Mouse (Mus musculus) lung, adult 18-20 months (tissue): ENCODE data around the gene Nudt1.
A peak's percentile ranks its signal among the peaks of the same experiment; 100 is the strongest.

Experiments
- DNase-seq, 2 experiments: peaks; one replicate each; pipeline ENCODE4 v3.0.0; 2022; ENCODE audit warnings: mixed read lengths in 2 of 2

Gene Nudt1

GRCm38 (mm10) chr5:140321042-140321755 lies at the start of gene Nudt1, which contains the start of gene Mad1l1:
TSS of gene Nudt1 (plus strand) at chr5:140321656.
TSS of gene Mad1l1 (minus strand) at chr5:140321552.
- DNase-seq: peak; percentile 96 to 97

GRCm38 (mm10) chr5:140276779-140277178 lies 44.7 kb upstream of the Nudt1 start:
- DNase-seq: no peak

GRCm38 (mm10) chr5:140280205-140280604 lies 41.3 kb upstream of the Nudt1 start:
- no peak for DNase-seq

- DNase-seq: peak; percentile 47 to 48
Measured at GRCm38 (mm10) chr5:140282376-140282775, 39.1 kb upstream of the Nudt1 start.

GRCm38 (mm10) chr5:140282900-140283299 lies 38.6 kb upstream of the Nudt1 start:
- DNase-seq: peak in 1 of 2 experiments; percentile 22

GRCm38 (mm10) chr5:140284011-140284410 lies 37.4 kb upstream of the Nudt1 start:
- no peak for DNase-seq

- DNase-seq: no peak
Measured at GRCm38 (mm10) chr5:140284761-140285160, 36.7 kb upstream of the Nudt1 start.

GRCm38 (mm10) chr5:140288287-140288686 lies 33.2 kb upstream of the Nudt1 start:
- DNase-seq: no peak

- no peak for DNase-seq
Measured at GRCm38 (mm10) chr5:140289161-140289560, 32.3 kb upstream of the Nudt1 start.

GRCm38 (mm10) chr5:140292152-140292551 lies 29.3 kb upstream of the Nudt1 start:
- peak; percentile 58 to 61 for DNase-seq

- no peak for DNase-seq
Measured at GRCm38 (mm10) chr5:140298291-140298690, 23.2 kb upstream of the Nudt1 start.

GRCm38 (mm10) chr5:140306016-140306415 lies 15.4 kb upstream of the Nudt1 start:
- DNase-seq: no peak

GRCm38 (mm10) chr5:140307602-140308001 lies 13.9 kb upstream of the Nudt1 start:
- no peak for DNase-seq

GRCm38 (mm10) chr5:140316716-140317115 lies 4.7 kb upstream of the Nudt1 start:
- no peak for DNase-seq

- no peak for DNase-seq
Measured at GRCm38 (mm10) chr5:140321756-140322575, 510 bp downstream of the Nudt1 start.

GRCm38 (mm10) chr5:140324058-140324457 lies 2.6 kb downstream of the Nudt1 start:
- no peak for DNase-seq

GRCm38 (mm10) chr5:140331615-140332512 lies 10.4 kb downstream of the Nudt1 start, which contains the start of gene Mrm2:
TSS of gene Mrm2 (minus strand) at chr5:140331898.
- DNase-seq: peak; percentile 84 to 86

GRCm38 (mm10) chr5:140332519-140332918 lies 11.1 kb downstream of the Nudt1 start:
- DNase-seq: no peak

- no peak for DNase-seq
Measured at GRCm38 (mm10) chr5:140333631-140334030, 12.2 kb downstream of the Nudt1 start.

- DNase-seq: peak in 1 of 2 experiments; percentile 32
Measured at GRCm38 (mm10) chr5:140336680-140337079, 15.2 kb downstream of the Nudt1 start.

- DNase-seq: no peak
Measured at GRCm38 (mm10) chr5:140338779-140339178, 17.3 kb downstream of the Nudt1 start.

- peak; percentile 52 to 69 for DNase-seq
Measured at GRCm38 (mm10) chr5:140339836-140340235, 18.4 kb downstream of the Nudt1 start.

GRCm38 (mm10) chr5:140342880-140343279 lies 21.4 kb downstream of the Nudt1 start:
- DNase-seq: no peak
